Mouse (Mus musculus) activated CD4-positive, CD25-positive, alpha-beta regulatory T cell, adult 4 months (primary cell): Measurements from ENCODE around the gene Ush1g. TPM values are rescaled to one million over a fixed set of nuclear protein-coding genes. Genes with fewer than 3 reads are reported as not detected.
A peak's percentile ranks its signal among the peaks of the same experiment; 100 is the strongest.

Experiments used
- ATAC-seq: one replicate; pipeline ENCODE4 v1.8.0; 2017
- polyA plus RNA-seq, 2 experiments: library from polyadenylated mRNA; unstranded; fragments of 100-300 nt; shearing (Covaris generic); gene quantifications; one replicate each; pipeline ENCODE4 v1.2.1; 2017

The Ush1g gene
- not detected for polyA plus RNA-seq

DNA sequence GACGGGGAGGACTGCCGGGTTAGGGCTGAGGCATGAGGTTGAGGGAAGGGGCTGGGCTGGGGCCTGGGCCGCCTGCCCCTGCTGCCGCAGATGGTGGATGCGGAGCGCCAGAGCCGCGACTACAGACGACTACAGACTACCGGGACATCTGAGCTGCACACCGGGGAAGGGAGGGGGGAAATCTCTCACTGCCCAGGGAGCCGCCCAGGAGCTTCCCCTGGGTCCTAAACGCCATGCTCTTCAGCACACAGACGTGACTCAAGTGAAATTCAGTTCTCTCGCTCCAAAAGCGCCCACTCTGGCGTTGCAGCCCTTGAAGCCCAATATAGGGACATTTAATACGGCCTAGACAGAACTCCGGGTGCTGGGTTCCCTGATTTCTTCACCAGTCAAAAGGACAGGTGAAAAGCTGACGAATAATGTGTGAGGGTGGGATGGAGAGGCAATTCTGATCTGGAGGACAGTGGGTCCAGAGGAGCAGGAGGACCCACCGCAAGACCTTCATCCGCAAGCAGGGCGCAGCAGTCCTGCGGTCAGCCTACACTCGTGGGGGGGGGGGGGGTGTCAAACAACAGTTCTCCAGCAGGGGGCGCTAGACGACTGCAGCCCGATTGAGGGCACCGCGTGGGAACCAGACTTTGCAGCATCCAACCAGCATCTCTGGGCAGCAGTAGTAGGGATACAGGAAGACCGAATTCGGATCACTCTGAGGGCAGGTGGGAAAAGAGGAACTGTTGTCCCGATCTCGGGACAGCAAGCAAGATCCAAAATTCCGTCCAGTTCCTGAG, at the start of gene Ush1g:
Gene Ush1g (minus strand): TSS at position 136 of the 788 bp plus-strand sequence.
- no peak for ATAC-seq

DNA sequence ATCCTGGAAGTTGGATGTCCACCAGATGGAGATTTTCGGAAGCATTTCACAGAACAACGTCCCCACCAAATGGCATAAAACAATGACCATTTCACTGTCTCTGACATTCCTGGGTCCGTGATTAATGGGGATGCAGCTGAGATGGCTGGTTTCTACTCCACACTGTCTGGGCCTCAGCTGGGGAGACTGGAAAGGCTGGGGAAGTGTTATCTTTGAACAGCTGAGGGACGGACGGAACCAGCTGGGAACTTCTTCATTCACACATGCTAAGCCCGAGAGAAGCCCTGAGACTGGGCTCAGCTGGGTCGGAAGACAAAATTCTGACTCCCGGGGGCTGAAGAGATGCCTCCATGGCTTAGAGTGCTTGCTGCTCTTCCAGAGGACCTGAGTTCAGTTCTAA, 49.5 kb upstream of the Ush1g start:
- no peak for ATAC-seq

DNA sequence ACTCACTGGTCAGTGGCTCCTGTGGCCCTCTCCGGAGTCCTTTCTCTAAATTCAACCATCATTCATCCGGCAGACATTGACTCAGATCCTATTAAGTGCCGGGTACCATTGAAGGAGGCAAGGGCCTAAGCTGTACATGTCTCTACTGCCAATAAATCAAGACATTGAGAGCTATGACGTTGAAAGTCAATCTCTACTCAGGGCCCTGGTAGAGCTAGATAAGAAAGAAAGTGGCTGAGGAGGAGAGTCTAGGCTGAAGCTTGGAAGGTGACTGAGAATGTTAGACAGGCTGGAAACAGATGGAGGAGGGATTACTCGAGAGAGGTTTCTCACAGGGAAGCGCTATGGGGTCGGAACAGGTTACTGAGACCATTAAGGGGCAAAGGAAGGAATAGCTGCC, 48.5 kb upstream of the Ush1g start:
- ATAC-seq = no peak

DNA sequence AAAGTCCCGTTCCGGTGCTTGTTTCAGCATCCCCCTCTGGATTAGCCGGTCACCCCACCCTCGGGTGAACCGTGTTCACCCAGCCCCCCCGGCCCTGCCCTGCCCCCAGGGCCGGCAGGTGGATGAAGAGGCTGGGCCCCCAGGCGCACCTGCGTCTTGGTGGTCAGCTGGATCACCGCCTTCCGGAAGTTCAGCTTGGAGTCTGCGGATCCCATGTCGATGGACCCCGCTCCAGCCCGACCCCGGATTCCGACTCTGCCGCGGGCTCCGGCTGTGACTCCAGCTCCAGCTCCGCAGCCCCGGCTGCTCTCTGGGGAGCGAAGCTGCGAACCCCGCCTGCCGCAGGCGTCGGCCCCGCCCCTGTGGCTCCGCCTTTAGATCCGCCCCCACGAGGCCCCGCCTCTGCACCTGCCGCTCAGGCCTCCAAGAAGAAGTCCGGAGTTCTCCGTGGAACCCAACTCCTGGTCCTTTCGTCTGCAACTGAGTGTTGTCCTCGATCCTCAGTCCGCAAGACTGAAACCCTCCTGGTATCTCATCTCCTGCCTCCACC, 45.6 kb upstream of the Ush1g start, which contains the start of gene Hid1:
Gene Hid1 (minus strand): TSS at position 362 of the 550 bp plus-strand sequence.
- ATAC-seq = peak; percentile 83

DNA sequence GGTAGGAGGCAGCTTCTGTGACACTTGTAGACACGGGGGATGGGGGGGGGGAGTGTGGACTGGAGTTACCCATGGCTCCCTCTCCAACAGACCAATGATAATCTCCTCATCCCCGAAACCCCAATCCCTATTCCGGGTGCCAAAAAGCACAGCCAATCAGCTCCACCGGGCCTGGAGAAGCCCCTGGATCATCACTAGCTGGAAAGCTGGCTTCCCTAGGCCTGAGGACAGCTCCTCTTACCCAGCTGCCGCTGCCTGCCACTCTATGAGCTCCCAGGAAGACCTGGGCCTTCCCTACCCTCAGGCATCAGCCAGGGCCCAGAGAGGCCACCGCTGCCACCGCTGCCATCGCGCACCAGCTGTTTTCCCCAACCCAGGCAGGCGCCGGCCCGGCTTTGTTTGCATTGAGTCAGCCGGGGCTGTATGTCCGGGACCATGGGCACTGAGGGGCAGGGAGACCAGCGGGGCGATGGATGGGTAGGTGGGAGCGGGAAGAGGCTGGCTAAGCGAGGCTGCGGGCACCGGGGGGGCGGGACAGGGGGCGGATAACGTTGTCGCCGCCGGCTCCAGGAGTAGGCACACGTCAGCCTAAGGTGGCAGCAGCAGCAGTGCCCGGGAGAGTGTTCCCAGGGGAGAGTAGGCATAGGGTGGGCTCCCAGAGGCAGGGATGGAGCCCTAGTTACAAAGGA, 45.0 kb upstream of the Ush1g start:
- ATAC-seq = no peak

DNA sequence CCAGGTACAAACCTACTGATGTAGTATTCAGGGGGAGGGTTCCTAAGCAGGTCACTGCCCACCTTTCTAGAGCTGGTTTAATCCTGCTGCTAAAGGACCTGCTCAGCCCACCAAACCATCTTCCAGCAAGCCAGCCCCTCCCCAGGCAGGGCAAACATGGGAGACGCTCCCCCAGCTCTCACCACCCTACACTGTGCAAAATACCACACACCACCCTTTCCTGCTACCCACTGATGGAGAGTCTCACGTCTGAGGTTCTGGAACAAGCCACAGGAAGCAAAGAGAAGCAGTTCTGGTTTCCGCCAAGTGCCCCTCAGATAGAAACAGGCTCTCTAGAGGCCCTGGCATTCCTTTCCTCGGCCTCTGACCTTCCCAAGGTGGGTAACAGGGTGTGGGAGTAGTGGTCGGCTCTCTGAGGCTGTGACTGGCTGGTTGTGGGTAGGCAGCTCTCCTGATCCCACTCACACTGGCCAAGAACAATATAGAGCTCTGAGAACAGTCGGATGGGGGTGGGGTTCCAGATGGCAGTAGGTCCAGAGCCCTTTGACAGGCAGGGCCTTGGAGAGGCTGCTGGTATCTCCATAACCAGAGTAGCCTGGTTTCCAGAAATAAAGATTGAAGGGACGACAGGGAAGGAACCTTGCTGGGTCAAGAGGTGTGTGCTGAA, 44.3 kb upstream of the Ush1g start:
- no peak for ATAC-seq

DNA sequence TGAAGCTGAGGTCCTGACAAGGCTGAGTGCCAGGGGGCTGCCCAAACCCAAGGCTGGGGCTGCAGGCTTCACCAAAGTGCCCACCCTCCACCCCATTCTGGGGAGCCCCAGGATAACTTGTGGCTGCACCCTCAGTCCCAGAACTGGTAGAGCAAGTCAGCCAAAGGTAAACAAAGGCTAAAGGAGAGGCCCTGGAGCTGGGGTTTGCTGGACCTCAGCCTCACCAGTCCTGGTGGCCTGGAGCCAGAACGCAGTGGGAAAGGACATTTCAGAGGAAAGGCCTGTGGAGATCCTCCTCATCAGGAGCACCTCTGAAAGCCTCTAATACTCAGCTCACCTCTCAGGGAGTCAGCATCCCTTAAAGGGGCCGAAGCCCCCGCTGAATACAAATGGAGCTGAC, 42.3 kb upstream of the Ush1g start:
- no peak for ATAC-seq

DNA sequence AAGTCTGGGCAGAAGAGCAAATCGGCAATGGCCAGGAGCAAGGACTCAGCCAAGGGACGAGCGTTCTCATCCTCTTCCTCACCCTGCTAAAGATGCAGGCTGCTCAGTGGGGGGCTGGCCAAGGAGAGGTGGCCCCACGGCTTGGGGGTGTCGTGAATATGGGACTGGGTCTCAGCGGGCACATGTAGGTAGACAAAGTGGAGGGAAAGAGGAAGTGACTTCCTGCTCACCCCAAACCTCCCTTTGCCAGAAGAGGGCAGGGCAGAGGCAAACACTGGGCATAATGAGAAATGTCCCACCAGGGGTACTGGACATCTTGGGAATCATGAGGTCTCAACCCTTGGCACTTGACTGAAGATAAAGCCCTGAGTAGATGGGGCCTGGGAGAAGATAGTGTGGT, 37.9 kb upstream of the Ush1g start:
- ATAC-seq = no peak

DNA sequence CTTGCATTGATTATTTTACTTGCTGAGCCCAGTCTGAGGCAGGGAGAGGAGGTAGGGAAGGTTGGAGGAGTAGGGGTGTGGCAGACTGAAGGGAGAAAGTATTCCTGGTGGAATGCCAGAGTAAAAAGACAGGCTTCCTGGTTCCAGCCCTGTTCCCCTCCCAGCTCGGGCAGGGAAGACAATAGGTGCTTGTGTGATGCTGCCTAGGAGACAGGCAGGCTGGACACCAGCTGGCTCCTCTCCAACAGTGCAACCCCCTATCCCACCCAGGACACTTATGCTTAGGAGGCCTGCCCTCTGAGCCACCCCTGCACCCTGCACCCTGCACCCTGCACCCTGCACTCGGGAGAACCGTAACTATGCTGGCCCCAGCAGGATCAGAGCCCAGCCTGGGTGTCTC, 37.5 kb upstream of the Ush1g start:
- ATAC-seq = no peak

DNA sequence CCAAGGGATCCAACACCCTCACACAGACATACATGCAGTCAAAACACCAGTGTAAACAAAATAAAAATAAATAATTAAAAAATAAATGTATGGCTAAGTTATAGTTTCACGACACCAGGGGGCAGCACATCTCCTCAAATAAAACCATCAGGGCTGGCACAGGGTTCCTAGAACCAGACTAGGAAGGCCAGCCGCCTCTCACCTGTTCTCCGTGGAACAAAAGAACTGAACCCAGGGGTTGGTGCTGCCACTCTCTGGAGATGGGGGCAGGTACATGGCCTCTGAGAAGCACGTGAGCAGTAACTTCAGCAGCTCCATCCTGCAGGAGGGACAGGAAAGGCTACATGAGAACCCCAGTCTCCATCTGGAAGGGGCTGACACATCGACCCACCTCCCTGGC, 36.6 kb upstream of the Ush1g start:
- no peak for ATAC-seq

DNA sequence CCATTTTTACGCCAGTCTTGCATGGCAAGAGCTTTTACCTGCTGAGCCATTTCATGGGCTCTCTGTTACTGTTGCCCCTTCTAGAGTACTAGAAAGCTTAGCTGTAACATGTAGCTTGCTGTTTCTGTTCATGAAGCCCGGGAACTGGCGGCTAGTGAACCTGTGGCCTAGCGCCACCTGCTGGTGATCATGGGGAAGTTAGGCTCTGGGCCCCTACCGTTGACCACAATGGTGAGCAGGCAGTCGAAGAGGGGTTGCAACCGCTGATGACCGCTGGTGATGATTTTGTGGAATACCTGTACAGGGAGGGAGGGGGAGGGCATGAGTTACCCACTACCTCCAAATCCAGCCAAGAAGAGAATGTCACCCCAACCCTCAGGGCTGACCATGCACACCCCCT, 32.3 kb upstream of the Ush1g start:
- peak; percentile 49 for ATAC-seq

DNA sequence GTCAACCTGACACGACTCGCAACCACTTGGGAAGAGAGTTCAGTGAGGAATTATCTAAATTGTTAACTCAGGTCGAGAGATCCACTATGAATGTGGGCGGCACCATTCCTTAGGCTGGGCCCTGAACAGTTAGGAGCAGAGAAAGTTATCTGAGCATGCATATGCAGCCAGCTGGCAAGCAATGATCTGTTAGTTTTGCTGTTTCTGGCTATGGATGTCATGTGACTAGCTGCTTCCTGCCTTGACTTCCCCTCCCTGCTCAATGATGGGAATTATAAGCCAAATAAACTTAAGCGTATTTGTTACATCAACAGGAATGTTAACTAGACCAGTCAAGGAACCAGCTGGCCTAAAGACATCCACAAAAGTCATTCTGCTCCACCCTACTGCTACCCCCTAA, 31.5 kb upstream of the Ush1g start:
- ATAC-seq = no peak

DNA sequence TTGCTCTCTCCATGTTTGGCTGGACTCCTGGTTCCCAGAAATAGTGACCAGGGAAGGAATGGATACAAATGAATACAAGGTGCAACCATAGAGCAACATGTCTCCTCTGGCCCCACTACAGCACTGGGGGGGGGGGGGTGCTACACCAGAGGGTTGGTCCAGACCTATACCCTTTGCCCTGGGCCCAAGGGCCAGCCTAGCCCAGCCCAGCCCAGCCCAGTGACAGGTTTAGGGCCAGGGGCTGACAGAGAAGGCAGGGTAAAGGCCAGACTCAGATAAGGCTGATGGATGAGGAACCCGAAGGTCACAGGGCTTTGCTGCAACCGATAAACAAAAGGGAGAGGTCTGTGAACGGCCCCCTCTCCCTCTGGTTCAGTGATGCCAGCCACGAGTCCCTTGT, 28.1 kb upstream of the Ush1g start:
- no peak for ATAC-seq

DNA sequence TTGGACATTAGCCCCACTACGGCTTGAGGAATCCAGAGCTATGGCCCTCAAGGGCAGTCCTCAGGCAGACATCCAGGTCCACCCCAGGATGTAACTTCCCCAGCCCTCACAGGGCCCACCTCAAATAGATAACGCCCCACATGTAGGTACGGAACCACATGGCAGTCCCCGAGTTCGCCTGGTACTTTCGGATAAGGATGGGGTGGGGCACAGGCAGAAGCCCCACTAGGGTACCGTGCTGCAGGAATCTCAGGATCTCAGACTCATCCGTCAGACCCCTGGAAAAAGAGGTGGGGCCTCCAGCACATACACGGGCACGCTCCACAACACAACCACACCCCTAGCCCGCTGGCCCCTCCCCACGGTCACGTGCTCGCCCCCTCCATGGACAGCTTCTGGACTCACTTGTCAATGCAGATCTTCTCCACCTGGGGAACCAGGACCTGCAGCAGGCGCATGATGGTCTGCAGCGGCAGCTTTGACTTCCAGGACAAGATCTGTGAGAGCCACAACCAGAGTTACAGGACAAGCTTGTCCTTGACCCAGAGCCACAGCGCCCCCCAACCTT, 26.9 kb upstream of the Ush1g start:
- ATAC-seq = no peak

DNA sequence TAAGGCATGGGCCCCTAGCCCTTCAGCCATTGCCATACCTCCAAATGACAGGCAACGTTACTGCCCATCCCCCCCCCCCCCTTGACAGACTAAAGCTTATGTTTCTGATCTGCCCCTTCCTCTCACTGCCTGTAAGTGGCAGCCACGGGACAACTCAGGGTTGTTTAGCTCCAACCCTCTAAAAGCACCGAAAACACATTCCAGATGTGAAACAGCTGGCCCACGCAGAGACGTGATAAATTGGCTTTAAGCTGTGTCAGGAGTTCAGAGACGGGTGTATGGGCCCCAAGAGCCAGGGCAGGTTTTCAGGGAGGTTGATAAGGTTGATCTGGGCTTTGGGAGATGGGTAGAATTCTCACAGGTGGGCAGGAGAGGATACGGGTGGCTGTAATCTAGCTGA, 23.7 kb upstream of the Ush1g start:
- no peak for ATAC-seq

DNA sequence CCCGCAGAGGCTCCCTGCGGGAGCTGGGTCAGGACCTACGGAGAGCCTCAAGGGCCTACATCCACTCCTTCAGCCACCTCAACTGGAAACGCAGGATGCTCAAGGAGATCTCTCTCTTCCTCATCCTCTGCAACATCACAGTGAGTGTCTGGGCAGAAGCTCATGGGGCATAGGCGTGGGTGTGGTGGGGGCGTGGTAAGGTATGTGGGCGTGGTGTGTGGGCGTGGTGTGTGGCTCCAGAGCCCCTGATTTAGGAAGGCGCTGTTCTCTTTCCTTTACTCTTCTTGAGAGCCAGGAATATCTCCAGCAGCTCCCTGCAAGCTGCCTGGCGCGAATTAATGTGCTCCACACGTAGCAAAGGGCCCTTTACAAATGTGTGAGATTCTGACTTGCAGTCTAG, 23.1 kb upstream of the Ush1g start:
- no peak for ATAC-seq

DNA sequence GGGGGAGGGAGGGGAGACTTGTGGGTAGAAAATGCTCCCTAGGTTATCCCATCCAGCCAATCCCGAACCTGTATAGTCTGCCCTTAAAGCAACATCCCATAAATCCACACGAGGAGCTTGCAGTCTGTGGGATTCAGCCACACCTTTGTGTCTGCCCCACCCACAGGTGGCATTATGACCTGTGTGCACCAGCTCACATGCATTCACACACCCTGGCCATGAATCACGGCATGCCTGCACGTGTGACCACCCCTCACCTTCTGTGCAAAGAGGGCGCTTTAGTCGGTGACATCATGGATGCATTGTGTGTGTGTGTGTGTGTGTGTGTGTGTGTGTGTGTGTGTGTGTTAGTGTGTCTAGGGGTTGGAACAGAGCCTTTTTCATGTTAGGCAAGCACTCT, 20.0 kb upstream of the Ush1g start:
- ATAC-seq = no peak

DNA sequence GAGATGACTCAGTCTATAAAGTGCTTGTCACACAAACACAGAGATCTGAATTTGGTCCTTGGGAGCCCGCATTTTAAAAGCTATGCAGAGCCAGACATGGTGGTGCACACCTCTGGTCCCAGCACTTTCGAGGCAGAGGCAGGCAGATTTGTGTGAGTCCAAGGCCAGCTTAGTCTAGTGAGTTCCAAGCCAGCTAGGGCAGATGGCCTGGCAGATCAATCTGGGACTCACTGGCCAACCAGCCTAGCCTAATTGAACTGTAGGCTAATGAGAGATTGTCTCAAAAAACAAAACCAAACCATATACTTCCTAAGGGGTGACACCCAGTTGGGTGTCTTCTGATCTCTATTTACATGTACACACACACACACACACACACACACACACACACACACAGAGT, 19.4 kb upstream of the Ush1g start:
- no peak for ATAC-seq

DNA sequence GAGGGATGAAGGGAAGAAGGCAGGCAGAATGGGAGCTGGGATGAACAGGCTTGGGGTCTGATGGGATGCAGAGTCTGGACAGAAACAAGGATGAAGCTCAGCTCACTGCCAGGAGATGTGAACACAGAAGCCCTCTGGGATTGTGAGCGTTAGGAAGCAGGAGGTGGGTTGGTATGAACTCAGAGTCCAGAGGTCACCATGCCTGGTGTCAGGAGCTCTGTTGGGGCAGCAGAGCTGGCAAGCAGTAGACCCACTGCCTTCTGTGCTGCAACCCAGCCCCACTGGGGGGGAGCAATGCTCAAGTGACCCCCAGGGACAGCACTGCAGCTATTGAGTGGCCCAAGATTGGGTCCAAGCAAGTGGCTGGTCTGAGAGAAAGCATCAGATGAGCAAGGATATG, 16.0 kb upstream of the Ush1g start:
- ATAC-seq = no peak

DNA sequence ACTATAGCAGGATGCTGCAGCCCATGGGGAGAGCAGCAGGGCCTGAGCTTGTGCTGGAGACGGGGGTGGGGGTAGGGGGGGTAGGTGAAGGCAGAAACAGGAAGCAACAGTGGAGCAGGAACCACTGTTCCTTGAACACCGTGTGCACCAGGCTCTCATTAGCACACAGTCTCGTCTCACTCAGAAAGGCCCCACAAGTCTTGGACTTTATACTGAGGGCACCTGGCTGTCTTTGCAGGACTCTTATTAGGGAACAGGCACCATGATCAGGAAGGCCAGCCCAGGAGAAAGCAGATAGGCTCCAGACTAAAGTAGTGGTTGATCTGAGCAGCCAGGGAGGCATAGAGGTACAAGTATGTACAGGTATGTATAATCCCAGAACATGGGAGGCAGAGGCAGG, 15.5 kb upstream of the Ush1g start:
- ATAC-seq = no peak

DNA sequence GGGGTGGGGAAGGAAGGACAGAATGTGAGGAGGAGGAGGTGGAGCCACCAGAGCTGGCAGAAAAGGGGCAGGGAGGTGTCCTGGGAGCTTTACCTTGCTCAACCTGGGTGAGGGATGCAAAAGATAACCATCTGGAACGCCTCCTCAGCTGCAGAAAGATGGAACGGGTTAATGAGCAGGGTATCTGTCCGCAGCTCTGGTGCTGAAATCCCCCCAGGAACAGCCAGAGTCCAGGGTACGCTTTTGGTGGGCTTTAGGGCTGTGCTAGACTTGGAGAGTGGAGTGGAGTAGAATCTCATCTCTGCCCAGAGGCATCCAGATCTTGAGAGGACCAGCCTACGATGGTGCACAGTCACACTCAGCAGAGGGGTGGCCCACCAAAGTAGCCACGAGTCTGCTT, 14.3 kb upstream of the Ush1g start:
- ATAC-seq = no peak

DNA sequence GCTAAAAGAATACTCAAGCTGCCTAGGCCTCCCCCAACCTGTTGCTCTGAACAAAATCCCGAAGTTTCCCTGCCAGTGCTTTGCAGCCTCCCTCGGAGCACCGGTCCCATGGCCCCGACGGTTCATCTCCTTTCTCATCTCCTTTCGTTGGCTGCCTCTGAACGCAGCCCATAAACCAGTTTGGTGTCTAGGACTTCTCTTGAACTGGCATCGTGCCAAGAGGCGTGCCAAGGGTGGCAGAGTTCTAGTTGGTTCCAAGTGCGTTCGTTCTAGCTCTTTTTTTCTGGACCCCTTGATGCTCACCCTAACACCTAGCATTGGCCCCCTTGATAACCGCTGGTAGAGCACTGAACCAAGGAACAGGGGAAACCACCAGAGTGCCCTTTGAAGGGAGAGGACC, 13.4 kb upstream of the Ush1g start:
- ATAC-seq = no peak

DNA sequence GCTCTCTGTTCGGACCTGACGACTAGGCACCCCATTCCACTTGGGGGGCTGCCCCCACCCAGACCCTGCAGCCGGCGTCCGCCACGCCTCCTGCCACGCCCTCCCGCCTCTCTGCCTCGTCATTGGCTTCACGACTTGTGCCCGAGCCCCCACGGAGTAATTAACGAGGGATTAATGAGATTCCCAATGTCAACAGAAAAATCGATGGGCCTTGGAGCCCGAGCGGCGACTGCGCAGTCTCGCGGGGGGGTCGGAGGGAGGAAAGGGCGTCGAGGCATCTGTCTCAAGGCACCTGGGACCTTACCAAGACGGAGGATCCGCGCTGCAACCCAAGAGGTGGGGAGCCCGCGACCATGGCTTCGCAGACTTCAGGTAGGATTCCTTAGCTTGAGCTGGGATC, 12.7 kb upstream of the Ush1g start, which contains the start of gene Otop3:
Gene Otop3 (plus strand): TSS at position 201 of the 400 bp plus-strand sequence.
- no peak for ATAC-seq
